Mouse (Mus musculus) liver, adult (tissue): Measurements from ENCODE around the gene Olfr640.

ENCODE experiments used
- GATA4 ChIP-seq: IDR thresholded peaks from 2 replicates; pipeline ENCODE4 v1.6.1; 2014; ENCODE audit warnings: mild to moderate bottlenecking, low read length; ENCODE audit not compliant: insufficient replicate concordance

The Olfr640 gene

DNA sequence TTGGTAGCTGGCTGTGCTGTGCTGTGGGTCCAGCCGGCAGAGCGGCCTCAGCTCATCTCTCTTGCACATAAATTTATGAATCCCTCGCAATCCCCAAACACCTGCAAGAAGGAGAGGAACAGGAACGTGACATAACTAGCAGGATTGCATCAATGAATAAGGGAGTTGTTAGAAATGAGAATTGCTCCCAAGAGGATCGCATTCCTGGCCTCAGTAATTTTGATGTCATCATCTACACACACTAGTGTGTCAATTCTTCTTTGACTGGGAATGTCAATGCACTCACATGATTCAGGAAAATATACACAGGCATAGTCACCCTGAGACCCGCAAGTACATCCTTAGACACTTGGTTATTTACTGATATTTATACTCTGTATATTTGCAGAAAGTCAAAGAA is at the start of gene Olfr640:
Olfr640 (minus strand) TSS at position 101 of the 400 bp plus-strand sequence.
- TF ChIP-seq GATA4, result no peak

DNA sequence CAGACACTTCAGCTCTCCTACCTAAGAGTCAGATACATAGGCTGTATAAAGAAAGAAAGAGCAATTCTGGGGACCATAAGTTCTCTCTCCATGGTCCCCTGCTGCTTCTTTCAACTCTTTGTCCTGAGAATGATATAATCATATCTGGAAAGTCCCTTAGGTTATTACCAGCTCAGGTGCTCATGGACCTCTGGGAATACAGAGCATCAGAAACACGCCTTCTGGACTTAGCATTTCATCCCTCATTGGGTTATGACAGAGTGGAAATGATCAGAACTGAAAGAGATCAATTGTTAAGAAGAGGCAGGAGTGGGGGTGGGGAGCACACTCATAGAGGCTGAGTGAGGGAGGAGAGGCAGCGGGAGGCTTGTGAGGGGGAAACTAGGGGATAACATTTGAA is 46.4 kb upstream of the Olfr640 start, which contains the start of gene Olfr644:
Olfr644 (minus strand) TSS at position 101 of the 400 bp plus-strand sequence.
- TF ChIP-seq GATA4, result no peak

DNA sequence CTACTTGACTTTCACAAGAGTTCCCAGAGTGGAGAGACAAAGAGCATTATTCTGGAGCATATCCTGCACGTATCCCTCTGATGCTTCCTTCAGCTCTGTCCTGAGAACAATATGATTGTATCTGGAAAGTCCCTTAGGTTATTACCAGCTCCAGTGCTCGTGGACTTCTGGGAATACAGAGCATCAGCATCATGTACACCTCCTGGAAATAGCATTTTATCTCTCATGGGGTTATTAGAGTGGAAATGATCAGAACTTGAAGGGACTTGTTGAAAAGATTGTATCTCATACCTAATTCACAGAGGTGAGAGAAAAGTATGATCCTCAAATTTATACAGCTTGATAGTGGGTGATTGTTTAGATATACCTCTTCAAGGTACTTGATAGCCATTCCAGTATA is 36.0 kb upstream of the Olfr640 start, which contains the start of gene 4930516K23Rik:
4930516K23Rik (minus strand) TSS at position 101 of the 400 bp plus-strand sequence.
- TF ChIP-seq GATA4, result no peak

DNA sequence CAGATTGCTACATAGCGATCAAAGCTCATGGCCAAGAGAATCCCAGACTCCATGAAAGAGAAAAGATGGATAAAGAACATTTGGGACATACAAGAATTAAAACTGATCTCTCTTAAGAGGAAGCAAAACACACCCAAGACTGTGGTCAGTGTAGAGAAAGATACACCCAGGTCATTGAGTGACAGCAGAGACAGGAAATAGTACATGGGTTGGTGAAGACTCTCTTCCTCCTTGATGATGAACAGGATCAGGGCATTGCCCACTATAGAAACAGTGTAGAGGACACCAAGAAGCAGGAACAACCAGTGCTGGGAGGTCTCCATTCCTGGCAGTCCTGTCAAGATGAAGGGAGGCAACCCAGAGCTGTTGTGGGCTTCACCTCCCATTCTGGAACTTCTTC is 33.8 kb upstream of the Olfr640 start:
- TF ChIP-seq GATA4, result no peak

DNA sequence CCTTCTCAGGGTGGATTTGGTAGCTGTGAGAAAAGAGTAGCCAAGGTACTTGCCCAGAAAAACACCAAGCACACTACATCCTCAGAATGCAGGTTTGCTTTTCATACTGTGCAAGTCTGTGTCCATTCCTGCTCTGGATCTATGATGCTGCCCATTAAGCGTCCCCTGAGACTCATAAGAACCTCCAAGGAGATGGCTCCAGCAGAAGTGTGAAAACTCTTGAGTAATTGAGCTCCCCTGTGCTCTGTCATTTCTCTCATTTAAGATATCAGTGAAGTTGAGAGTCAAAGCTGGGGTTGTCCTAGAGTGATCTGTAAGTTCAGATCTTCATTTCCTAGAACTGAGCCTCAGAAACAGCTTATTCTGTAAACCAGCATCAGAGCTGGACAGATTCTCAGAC is 27.2 kb upstream of the Olfr640 start, which contains the start of gene Olfr642:
Olfr642 (minus strand) TSS at position 101 of the 400 bp plus-strand sequence.
- no peak for TF ChIP-seq GATA4

DNA sequence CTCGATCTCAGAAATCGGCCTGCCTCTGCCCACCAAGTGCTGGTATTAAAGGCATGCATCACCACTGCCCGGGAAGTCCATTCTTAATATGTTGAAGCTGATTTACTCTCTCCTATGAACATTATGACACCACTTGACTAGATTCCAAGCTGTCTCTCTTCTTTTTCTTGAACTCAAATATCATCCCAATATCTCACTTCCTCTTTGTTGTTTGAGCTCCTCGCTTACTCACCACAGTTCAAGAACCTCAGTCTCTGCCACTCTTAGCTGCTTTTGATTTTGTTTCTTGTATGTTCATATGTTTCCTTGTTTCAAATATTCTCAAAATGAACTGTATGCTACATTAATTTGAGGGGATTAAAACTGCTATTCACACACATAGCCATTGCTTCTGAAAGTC is 25.4 kb upstream of the Olfr640 start:
- TF ChIP-seq GATA4, result no peak

DNA sequence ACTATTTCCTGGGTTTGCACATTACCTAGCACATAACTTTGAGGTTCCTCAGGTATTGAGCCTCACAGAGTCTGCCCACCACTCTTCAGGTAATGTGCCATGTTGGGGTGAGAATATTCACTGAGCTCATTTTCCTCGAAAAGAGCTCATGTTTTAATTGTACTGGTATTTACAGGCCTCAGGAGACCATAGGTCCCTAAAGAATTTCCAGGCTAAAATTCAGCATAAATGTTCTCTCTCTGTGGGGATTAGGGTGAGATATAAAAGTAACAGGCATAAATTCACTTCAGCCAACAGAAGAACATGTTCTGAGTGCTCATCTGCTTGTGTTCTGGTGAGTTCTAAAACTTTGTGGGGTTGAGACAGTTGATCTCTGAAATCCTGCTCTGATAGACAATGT is 9.8 kb upstream of the Olfr640 start, which contains the start of gene Olfr641:
Olfr641 (plus strand) TSS at position 301 of the 400 bp plus-strand sequence.
- no peak for TF ChIP-seq GATA4

DNA sequence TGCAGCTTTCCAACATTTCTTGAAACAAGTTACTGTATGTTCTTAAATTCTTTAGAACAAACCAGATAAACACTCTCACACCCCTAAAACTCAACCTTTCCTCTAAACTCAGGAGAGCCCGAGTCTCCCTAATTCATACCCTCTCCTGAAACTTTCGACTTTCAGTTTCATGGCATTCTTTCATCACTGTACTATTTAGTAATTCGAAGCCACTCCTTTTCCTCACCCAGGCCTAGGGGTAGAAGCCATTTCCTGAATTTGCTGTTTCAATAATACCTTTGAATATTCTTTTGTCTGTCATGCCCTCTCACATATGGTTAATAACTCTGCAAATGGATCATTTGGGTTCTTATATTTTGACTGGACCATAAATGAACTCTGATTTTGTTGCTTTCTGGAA is 1.6 kb upstream of the Olfr640 start:
- TF ChIP-seq GATA4, result no peak

DNA sequence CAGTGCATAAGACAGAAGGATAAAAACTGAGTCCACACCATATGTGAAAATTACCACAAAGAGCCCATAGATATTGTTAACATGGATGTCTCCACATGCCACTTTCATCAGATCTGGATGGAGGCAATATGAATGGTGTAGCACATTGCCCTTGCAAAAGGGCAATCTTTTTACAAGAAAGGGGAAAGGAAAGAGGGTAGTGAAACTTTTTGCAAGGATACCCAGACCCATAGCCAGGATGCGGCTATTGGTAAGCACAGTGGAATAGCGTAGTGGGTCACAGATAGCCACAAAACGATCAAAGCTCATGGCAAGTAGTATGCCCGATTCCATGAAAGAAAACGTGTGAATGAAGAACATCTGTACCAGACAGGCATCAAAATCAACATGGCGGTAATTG is 3.7 kb downstream of the Olfr640 start:
- no peak for TF ChIP-seq GATA4

DNA sequence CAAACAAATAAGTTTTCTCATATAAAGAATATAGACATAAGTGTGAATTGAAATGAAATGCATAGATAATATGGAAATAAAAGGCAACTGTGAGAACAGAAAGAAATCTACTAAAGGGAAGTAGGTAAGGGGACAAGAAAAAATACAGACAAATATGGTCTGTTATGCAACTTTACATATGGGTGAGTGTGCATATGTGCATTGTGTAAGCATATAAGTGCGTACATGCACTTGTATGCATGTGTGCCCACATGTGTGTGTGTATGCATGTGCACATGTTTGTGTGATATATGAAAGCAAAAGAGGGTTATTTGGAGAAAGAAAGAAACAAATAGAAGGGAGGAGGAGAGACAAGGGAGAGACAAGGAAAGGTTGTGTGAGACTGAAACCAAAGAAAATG is 6.4 kb downstream of the Olfr640 start:
- no peak for TF ChIP-seq GATA4

DNA sequence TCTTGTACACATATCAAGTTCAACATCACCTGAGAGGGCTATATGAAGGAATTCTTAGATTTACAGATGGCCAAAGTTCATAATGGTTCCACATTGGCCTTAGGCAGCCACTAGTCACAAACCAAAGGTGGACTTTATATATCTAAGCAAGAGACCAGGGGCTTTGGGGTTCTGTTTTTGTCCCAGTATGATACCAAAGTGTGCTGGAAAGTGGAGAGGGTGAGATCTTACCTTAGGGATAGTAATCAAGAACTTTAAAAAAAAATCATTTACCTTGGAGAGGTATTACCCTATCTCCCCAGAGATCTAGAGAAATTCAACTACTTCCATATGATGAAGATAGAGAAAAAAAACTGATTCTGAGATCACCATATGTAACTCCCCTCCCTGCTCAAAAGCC is 8.2 kb downstream of the Olfr640 start, which contains the start of gene Olfr639:
Olfr639 (minus strand) TSS at position 101 of the 400 bp plus-strand sequence.
- no peak for TF ChIP-seq GATA4

DNA sequence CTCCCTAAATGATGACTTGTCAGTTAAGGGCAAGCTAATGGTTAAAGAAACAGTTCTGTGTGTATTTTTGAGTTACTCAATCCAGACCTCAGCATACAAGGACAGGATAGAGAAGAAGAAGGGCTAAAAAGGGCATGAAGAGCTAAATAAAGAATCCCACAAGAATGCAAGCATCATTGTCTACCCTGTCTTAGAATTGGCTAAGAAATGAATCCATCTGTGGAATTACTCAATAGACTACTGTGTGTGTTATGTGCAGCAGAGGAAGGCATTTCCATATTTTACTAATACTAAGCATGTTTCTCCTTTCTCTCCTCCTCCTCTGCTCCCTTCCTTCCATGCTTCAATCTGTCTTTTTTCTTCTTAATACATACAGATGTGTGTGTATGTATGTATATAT is 26.2 kb downstream of the Olfr640 start:
- no peak for TF ChIP-seq GATA4

DNA sequence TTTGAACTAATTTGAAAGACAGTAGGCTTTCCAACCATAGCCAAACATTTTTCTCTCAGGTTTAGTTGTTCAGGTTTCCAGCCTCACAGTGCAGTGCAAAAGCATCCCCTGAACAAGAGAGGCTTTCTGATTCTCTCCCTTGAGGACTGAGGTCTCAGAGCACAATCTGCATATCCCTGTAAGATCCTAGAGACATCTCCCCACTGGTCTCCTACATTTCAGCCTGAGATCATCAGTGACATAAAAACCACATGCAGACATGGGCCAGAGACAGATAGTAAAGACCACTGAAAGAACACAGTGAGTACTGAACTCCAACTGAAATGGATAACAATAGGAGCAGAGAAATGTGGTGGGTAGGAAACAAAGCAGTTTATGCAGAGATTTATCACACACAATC is 26.9 kb downstream of the Olfr640 start, which contains the start of gene Olfr638:
Olfr638 (plus strand) TSS at position 301 of the 400 bp plus-strand sequence.
- no peak for TF ChIP-seq GATA4

DNA sequence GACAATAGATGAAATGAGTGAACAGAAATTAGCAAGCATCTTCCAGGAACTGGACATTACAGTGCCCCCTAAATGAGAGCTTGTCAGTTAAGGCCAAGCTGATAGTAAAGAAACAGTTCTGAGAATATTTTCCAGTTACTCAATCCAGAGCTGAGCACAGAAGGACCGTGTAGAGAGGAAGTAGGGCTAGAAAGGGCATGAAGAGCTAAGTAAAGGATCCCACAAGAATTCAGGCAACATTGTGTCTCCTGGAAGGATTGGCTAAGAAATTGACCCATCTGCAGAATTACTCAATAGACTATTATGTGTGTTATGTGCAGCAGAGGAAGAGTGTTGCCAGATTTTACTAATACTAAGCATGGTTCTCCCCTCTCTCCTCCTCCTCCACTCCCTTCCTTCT is 53.6 kb downstream of the Olfr640 start:
- no peak for TF ChIP-seq GATA4

DNA sequence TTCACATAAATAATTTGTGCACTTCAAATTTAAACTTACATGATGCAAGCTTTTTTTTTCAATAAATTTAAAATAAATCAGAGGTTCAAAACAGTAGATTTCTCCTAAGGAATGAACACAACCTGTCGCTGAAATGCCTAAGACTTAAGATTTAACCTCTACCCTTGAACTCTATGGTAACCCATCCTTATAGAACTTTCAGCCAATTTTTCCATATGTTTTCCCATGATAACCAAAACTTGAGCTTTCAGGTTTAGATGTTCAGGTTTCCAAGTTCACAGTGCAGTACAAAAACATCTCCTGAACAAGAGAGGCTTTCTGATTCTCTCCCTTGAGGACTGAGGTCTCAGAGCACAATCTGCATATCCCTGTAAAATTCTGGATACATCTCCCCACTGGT is 54.5 kb downstream of the Olfr640 start, which contains the start of gene Olfr635:
Olfr635 (plus strand) TSS at position 301 of the 400 bp plus-strand sequence.
- no peak for TF ChIP-seq GATA4
